Mouse (Mus musculus): ENCODE results near the gene Medag. TPM values are rescaled to one million over a fixed set of nuclear protein-coding genes. Genes with fewer than 3 reads are reported as not detected.
A peak's percentile ranks its signal among the peaks of the same experiment; 100 is the strongest.

Medag gene
- polyA plus RNA-seq (2015; fragmentation: Nextera tagmentation; extraction: Ambion mirVana): 1.9 and 2.3 TPM in 2 replicates

DNA sequence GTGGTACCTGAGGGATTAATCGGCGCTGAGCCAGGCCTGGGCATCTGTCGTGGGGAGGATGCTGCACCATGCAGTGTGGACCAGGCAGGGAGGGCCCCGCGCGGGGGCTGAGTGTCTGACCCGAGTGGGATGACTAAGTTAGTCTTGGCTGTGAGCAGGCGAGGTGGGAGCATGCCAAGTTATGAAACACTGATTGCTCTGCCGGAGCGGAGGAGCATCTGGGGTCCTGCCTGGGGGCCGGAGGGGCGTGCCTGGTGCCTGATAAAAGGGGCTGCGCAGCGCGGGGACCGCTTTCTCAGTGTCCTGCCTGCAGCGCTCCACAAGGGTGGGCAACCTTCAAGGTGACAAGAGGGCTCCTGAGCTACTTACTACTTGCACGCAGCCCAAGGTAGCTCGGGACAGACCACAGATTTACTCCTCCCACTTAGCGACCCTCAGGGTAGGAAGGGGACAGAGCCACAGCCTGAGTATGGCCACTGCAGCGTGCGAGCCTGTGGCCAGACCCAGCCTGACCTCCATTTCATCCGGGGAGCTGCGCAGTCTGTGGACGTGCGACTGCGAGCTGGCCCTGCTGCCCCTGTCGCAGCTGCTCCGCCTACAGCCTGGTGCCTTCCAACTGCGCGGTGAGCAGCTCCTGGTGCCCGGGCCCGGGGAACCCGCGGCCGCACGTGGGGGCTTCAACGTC is at the start of gene Medag:
Medag (plus strand) TSS at position 241 of the 685 bp plus-strand sequence.
- Histone ChIP-seq H3K36me3 (no peaks in the 10 kb centered on the region), H3K9me3 (no peaks in the 10 kb centered on the region), H3K4me1 (replicated peaks) (peaks cover 27% of the 10 kb centered on the region), H3K27me3 (peaks cover 8% of the 10 kb centered on the region), H3K27ac (peak within 1 kb of the TSS; percentile 73), H3K9ac (replicated peaks) (peak within 1 kb of the TSS; percentile 36), H3K4me3 (replicated peaks) (peak within 1 kb of the TSS; percentile 27), H3K4me2 (replicated peaks) (peak within 1 kb of the TSS; percentile 52)
- ATAC-seq: peak; percentile 81
- WGBS: 3% methylated on average over 38 of the region's 38 CpGs

DNA sequence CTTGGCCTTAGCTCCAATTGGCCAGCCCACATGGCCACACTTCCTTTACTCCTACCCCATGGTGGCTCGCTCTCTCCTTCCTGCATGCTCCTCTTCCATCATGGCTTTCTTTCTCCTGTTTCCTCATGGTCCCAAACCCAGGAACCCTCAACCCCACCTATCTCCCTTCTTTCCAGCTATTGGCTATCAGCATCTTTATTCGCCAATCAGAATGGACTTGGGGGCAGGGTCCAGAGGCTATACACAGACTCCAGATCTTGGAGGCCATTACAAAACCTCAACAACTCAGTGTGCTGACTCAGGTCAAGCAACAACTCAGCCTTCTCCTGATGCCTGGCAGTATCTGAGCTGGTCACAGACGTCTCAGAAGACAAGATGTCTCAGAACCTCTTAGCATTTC is 48.9 kb upstream of the Medag start:
- H3K4me3 ChIP-seq (replicated peaks): no peak overlapping the region
- no peak overlapping the region for H3K4me2 ChIP-seq (replicated peaks)
- no peak for ATAC-seq
- H3K9ac ChIP-seq (replicated peaks): no peak overlapping the region
- 90% methylated on average over 3 of the region's 3 CpGs for WGBS
- peaks cover 3% of the 10 kb centered on the region; the same call in 1 of the 2 replicates for H3K9me3 ChIP-seq
- no peaks in the 10 kb centered on the region for H3K4me1 ChIP-seq (replicated peaks)
- H3K36me3 ChIP-seq: no peaks in the 10 kb centered on the region
- no peak overlapping the region for H3K27ac ChIP-seq
- no peaks in the 10 kb centered on the region for H3K27me3 ChIP-seq

DNA sequence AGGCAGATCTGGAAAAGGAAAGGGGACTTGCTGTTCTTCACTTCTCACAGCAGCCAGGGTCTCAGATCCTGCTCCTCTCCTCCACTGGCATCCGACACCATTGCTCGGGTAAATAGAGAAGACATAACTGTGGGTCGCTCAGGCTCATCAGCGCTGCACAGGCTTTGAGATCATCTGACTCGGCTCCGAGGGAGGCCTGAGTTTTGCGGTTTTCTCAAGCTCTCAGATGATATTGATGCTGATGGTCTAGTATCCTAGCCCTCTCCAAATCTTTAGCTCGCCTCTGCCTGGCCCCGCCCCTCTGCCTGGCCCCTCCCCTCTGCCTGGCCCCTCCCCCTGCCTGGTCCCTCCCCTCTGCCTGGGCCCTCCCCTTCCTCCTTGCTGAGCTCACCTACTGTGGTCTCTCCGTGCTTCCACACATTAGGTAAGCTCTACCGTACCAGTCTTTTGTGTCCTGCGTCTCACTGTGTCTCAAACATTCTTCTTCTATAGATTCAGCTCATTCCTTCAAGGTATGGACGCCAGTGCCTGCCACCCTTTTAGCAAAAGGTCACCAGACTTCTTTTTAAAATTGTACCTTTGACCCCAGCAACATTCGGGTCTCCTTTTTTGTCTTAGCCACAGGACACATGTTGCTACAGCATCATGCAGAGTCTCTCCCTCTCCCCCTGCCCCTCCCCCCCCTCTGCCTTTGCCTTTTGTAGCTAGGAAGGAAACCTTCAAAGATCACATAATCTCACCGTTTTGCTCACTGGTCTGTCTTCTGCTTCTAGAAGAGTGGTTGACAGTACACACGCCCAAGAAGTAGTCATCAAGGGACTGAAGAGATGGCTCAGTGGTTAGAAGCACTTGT is 47.4 kb upstream of the Medag start:
- 0 out of 2 replicates have a peak, but pooled peaks cover 2% of the 10 kb centered on the region for H3K4me1 ChIP-seq (replicated peaks)
- H3K4me3 ChIP-seq (replicated peaks): no peak overlapping the region
- no peak overlapping the region for H3K9ac ChIP-seq (replicated peaks)
- no peaks in the 10 kb centered on the region for H3K36me3 ChIP-seq
- no peak for ATAC-seq
- H3K27ac ChIP-seq: no peak overlapping the region
- H3K4me2 ChIP-seq (replicated peaks): no peak overlapping the region
- 59% methylated on average over 16 of the region's 16 CpGs for WGBS
- H3K27me3 ChIP-seq: 0 out of 2 replicates have a peak, but pooled peaks cover 3% of the 10 kb centered on the region
- H3K9me3 ChIP-seq: peaks cover 3% of the 10 kb centered on the region; the same call in 1 of the 2 replicates

DNA sequence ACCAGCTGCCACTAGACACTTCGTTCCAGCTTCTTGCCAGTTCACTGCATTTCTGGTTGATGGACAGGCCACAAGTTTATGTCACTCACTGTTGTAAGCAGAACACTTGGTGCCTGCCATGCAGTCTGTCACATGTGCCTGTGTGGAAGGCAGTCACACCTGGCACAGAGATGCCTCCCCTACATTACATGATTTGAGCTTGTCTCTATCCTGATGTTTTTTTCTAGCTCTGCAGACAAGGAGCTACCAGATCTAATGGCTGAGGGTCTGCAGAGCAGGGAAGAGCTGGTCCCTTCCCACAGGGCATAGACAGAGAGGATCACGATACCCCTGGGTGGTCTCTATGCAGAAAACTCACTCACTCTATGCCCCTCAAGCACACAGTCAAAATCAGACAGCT is 44.5 kb upstream of the Medag start:
- H3K9ac ChIP-seq (replicated peaks): no peak overlapping the region
- H3K27me3 ChIP-seq: 0 out of 2 replicates have a peak, but pooled peaks cover 3% of the 10 kb centered on the region
- 70% methylated on average over 2 of the region's 2 CpGs for WGBS
- no peak overlapping the region for H3K4me3 ChIP-seq (replicated peaks)
- no peaks in the 10 kb centered on the region for H3K36me3 ChIP-seq
- H3K27ac ChIP-seq: no peak overlapping the region
- peaks cover 9% of the 10 kb centered on the region for H3K4me1 ChIP-seq (replicated peaks)
- no peaks in the 10 kb centered on the region for H3K9me3 ChIP-seq
- H3K4me2 ChIP-seq (replicated peaks): no peak overlapping the region
- no peak for ATAC-seq

DNA sequence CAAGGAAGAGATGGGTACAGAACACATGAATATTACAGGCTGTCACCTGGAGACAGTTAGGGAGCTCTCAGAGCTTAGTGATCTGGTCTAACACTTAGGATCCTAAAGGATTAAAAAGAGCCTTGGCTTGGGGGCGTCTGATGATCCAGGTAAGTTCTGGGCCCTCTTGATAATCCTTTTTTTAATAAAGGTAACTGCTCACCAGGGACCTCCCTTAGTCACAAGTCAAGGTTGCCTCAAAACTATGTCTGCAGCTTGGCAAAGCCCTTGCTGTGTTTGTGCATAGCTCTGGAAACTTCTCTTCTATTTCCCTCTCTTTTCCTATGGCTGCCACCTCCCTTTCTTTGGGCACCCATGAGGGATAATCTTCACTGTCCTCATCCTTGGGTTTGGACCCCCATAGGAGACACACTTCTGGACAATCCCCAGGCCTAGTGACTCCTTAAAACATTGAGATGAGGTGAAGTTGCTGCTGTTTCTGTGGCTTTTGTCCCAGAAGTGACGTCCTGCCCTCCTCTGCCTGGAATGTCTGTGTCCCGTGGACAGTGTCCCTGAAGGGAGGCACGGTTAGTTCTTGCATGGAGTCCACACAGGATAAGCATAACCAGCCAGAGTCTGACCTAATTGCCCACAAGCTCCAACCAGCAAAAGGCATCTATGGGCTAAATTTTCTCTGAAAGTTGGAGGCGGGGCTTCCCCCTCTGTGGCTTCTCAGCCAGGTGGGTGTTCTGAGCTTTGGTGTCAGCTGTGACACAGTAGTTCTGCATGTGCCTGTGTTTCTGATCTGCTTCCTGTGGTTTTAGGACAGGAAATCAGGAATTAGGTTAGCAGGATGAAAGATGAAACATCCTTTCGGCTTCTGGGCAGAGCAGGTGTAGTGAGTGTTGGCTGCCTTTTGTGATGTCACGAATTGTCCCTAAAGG is 43.7 kb upstream of the Medag start:
- H3K36me3 ChIP-seq: no peaks in the 10 kb centered on the region
- H3K9ac ChIP-seq (replicated peaks): no peak overlapping the region
- H3K27ac ChIP-seq: no peak overlapping the region
- no peak overlapping the region for H3K4me3 ChIP-seq (replicated peaks)
- H3K9me3 ChIP-seq: no peaks in the 10 kb centered on the region
- H3K4me1 ChIP-seq (replicated peaks): peaks cover 9% of the 10 kb centered on the region
- no peak for ATAC-seq
- H3K4me2 ChIP-seq (replicated peaks): no peak overlapping the region
- WGBS: 75% methylated on average over 7 of the region's 7 CpGs
- H3K27me3 ChIP-seq: 0 out of 2 replicates have a peak, but pooled peaks cover 3% of the 10 kb centered on the region

DNA sequence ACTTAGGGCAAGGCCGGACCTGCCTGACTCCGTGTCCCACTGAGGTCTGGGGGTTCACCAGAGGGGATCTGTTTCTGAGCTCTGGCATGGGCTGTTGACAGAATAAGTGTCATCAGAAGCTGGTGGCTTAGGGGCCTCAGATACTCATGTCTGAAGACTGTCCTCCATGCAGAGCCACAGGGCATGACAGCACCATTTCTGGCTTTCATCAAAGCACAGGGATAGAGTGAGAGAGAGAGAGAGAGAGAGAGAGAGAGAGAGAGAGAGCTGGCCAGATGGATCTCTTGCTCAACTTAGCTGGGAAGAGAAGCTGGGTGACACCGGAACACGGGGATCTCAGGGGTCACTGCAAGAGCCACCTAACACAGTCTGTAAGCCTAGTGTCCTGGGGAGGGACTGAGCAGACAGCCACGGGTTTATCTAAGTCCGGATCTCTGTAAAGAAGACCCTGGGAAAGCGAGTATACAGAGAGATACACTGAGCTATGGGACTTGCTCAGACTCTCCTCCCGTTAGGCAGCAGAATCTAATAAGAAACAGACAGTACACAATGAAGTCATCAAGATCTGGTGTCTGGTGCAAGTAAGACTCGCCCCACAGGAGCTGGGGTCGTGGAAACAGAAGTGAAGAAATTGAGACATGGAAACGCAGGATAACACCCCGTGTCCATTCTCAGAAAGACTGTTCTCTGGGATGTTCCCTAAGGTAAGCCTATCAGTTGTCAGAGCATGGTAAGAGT is 42.8 kb upstream of the Medag start:
- peaks cover 9% of the 10 kb centered on the region for H3K4me1 ChIP-seq (replicated peaks)
- no peak overlapping the region for H3K9ac ChIP-seq (replicated peaks)
- H3K4me3 ChIP-seq (replicated peaks): no peak overlapping the region
- ATAC-seq: no peak
- H3K36me3 ChIP-seq: no peaks in the 10 kb centered on the region
- WGBS: 74% methylated on average over 12 of the region's 12 CpGs
- H3K27me3 ChIP-seq: 0 out of 2 replicates have a peak, but pooled peaks cover 3% of the 10 kb centered on the region
- no peak overlapping the region for H3K27ac ChIP-seq
- H3K9me3 ChIP-seq: no peaks in the 10 kb centered on the region
- no peak overlapping the region for H3K4me2 ChIP-seq (replicated peaks)

DNA sequence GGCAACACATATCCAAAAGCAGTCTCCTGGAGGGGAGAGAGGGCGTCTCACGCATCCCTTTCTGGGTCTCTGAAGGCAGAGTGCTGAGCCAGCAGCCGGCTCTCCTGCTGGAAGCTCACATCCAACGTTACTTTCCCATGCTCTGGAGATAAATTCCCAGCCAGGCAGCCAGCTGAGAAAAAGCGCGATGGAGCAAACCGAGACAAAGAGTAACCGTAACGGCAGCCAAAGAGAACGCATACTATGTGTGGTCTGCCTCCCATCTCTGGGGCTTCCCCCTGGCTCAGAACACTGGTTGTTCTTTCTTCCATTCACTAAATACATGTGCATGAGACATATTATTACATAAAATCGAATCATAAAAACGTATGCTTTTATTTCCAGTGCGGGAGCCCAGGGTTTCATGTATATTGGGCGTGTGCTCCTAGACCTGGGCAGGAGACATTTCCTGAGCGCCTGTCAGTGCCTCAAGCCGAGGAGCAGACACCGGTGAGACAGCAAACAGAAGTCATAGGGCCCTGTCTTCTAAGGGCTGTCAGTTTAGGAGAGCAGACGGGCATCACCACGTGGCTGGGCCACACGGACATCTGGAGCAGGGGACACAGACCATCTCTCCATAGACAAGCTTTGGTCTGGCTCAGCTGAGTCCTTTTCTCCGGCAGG is 42.0 kb upstream of the Medag start:
- H3K4me3 ChIP-seq (replicated peaks): no peak overlapping the region
- peaks cover 9% of the 10 kb centered on the region for H3K4me1 ChIP-seq (replicated peaks)
- no peaks in the 10 kb centered on the region for H3K36me3 ChIP-seq
- no peak for ATAC-seq
- 0 out of 2 replicates have a peak, but pooled peaks cover 3% of the 10 kb centered on the region for H3K27me3 ChIP-seq
- no peak overlapping the region for H3K4me2 ChIP-seq (replicated peaks)
- no peak overlapping the region for H3K27ac ChIP-seq
- H3K9me3 ChIP-seq: no peaks in the 10 kb centered on the region
- 71% methylated on average over 21 of the region's 21 CpGs for WGBS
- no peak overlapping the region for H3K9ac ChIP-seq (replicated peaks)

DNA sequence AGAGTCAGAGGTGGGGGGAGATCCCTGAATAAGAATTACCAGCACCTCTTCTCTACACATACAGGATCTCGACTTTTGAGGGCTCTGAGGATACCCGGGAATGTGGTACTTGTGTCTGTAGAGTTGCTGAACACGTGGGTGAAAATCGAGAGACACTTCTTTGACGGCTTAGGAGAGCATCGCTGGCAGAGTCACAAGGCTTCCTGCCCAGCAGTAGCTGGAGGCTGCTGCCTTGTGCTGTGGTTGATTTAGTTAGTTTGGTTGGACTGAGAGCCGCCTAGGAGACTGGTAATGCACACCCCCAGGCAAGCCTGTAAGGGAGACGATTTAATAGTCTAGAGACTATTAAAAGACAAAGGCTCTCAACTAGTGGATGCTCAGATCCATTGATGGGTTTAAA is 39.5 kb upstream of the Medag start:
- Histone ChIP-seq H3K36me3 (no peaks in the 10 kb centered on the region), H3K27me3 (0 out of 2 replicates have a peak, but pooled peaks cover 3% of the 10 kb centered on the region), H3K27ac (no peak overlapping the region), H3K4me1 (replicated peaks) (peaks cover 31% of the 10 kb centered on the region), H3K4me3 (replicated peaks) (no peak overlapping the region), H3K9ac (replicated peaks) (no peak overlapping the region), H3K4me2 (replicated peaks) (no peak overlapping the region), H3K9me3 (no peaks in the 10 kb centered on the region)
- ATAC-seq: no peak
- 90% methylated on average over 8 of the region's 8 CpGs for WGBS

DNA sequence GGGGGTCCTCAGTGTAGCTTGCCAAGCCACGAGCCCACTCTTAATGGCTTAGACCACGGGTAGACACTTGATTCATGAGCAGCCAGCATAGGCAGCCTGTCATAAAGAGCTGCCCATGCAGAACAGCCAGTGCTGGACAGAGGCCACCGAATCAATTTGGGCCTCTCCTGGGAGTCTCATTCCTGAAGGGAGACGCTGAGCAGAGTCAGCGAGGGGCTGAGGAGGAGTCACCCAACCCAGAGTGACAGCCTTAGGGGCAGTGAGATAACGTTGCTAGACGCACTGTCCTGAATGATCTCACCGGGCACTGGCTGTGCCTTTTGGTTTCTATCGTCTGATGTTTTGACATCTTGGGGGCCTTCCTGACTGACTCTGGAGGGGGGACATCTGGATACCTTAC is 38.3 kb upstream of the Medag start:
- no peak for ATAC-seq
- 38% methylated on average over 9 of the region's 9 CpGs for WGBS
- H3K9me3 ChIP-seq: no peaks in the 10 kb centered on the region

DNA sequence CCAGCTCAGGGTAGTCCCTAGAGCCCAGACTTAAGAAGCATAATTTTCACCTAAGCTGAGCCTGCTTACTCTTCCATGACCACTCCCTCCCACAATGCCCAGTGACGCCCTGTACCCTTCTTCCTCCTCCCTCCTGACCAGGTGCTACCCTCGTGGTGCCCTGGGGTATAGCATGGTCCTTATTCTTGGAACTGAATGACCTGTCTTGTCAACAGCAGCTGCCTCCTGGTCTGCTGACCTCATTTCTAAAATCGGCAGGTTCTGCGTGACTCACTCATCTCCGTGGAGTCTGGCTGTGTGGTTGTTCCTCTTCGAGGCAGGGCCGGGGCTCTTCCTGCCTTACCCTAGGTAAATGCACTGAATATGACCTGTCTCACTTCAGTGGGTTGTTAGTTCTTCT is 37.5 kb upstream of the Medag start:
- H3K9me3 ChIP-seq: no peaks in the 10 kb centered on the region
- no peak overlapping the region for H3K9ac ChIP-seq (replicated peaks)
- no peaks in the 10 kb centered on the region for H3K36me3 ChIP-seq
- whole genome bisulfite sequencing: 84% methylated on average over 7 of the region's 7 CpGs
- H3K4me2 ChIP-seq (replicated peaks): no peak overlapping the region
- peaks cover 48% of the 10 kb centered on the region for H3K4me1 ChIP-seq (replicated peaks)
- H3K27ac ChIP-seq: no peak overlapping the region
- no peak for ATAC-seq
- no peaks in the 10 kb centered on the region for H3K27me3 ChIP-seq
- no peak overlapping the region for H3K4me3 ChIP-seq (replicated peaks)

More for the DNA sequence above, 38.3 kb upstream of the Medag start:
- Histone ChIP-seq H3K27ac (no peak overlapping the region), H3K4me3 (replicated peaks) (no peak overlapping the region), H3K27me3 (0 out of 2 replicates have a peak, but pooled peaks cover 3% of the 10 kb centered on the region), H3K4me2 (replicated peaks) (no peak overlapping the region), H3K9ac (replicated peaks) (no peak overlapping the region), H3K4me1 (replicated peaks) (peaks cover 41% of the 10 kb centered on the region), H3K36me3 (no peaks in the 10 kb centered on the region)
